Mouse (Mus musculus) lung, adult 18-20 months (tissue): ENCODE results near the gene Efnb2.

Source experiments
- DNase-seq, 2 experiments: peaks; one replicate each; pipeline ENCODE4 v3.0.0; 2022; ENCODE audit warnings: mixed read lengths in 2 of 2

Gene Efnb2

DNA sequence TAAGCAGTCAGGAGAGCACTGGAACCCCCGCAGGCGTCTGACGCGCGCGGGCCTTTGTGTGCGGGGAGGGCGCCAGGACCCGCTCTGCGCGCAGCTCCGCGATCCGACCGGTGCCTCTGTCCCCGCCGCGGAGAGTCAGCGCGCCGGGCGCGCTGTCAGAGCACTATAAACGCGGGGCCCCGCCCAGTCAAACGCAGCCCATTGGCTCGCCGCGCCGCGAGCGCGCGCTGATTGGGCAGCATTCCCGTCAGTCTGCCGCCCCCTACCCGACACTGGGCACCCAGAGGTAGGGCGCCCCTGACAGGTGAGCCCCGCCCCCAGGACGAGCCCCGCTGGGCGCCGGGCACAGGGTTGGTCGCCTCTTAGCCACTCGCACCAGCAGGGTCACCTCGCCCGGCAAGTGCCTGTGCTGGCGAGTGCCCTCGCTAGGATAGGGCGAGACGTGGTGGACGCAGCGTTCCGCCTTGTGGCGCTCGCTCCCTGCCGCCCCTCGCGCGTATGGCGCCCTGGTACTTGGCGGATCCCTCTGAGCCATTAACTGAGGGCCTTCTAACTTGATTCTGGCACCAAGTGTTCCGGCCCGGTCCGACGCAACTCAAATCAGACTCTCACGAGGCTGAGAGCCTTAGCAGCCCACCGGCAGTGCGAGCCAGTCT, at the start of gene Efnb2:
Gene Efnb2 (minus strand): TSS at position 140 of the 656 bp plus-strand sequence.
- peak; percentile 95 for DNase-seq

DNA sequence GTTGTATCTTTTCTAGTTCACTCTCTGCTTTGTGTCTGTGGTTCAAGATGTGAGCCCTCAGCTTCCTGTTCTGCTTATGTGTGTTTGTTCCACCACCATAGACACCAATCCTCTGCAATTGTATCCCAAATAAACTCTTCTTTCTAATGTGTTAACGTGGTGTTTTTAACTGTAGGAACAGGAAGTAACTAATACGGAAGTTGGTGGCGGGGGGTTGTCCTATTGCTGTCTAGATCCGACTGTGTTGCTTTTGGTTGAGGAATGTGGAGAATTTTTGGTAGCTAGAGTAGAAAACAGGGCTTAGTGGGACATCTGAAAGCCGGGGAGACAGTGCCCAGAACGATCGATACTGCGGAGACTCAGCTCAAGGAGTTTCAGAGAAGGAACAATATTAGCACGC, 43.8 kb upstream of the Efnb2 start:
- DNase-seq = no peak

- DNase-seq = no peak
Measured at GRCm38 (mm10) chr8:8703668-8704067, 42.6 kb upstream of the Efnb2 start.

- no peak for DNase-seq
Measured at GRCm38 (mm10) chr8:8700821-8701220, 39.8 kb upstream of the Efnb2 start.

GRCm38 (mm10) chr8:8700229-8700628, 39.2 kb upstream of the Efnb2 start:
- DNase-seq = no peak

DNA sequence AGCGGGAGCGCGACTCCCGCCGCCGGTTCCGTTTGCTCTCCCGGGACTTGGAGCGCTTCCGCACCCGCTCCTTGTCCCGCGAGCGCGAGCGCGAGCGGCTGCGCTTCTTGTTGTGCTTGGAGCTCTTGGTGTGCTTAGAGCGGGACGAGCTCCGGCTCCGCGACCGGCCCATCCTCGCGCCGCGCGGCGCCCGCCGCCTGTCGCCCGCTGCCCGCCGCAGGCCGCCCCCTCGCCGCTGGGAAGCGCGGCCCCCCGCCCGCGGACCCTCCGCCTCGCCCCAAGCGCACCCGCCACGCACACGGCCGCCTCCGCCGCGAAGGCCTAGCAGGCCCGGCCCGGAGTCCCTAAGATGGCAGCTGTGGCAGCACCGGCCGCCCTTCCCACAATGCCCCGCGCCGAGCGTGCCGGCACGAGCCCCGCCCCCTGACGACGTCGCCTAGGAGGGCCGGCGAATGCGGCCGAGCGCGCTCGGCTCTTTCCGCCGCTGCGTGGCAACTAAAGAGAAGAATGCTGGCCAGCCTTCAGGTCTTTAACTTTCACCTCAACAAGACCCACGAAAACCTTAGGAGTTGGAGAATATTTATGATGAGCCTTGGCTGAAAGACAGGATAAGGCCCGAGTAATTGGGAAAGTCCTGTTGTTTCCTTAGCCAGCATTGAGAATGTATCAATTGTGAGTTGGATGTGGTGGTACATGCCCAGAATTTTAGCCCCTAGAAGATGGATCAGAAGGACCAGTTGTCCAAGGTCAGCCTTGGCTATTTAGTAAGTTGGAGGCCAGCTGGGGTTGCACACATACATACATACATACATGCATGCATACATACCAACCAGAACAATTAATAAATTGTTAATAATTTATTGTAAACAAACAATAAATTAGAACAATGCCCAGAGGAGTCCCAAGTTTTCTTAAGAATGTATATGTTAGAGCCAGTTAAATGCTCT, 29.4 kb upstream of the Efnb2 start, which contains the start of gene Arglu1:
Gene Arglu1 (minus strand): TSS at position 376 of the 947 bp plus-strand sequence.
- DNase-seq = peak; percentile 94 to 96

DNA sequence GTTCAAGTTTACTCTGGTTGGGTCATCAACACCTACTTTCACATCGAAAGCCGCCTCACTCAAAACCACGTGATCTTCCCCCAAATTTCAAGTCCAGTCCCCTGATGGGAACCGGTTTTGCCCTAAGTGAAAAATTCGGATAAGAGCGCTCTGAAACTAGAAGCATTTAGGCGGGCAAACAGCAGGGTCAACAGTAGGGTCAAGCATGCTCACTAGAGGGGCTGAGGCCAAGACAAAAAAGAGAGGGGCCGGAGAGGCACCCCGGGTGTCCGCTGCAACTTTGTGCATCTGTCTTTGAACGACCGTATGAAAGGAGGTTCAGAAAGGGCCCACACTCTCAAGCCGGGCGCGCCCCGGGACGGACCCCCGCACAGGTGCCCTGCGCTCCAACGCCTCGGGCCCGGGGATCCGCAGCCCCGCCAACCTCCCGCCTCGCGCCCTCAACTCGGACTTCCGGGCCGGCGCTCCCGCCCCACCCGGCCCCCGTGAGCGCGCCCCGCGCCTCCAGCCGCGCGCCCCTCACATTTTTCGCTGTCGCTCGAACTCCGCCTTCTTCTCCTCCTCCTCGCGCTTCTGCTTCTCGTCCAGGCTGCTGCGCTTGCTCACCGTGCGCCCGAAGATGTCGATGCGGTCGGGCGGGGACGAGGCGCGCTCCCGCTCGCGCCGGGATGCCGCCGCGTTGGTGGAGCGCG, 28.6 kb upstream of the Efnb2 start:
- peak; percentile 71 to 72 for DNase-seq

- no peak for DNase-seq
Measured at GRCm38 (mm10) chr8:8688823-8689453, 27.9 kb upstream of the Efnb2 start.

- DNase-seq = no peak
Measured at GRCm38 (mm10) chr8:8685517-8685916, 24.5 kb upstream of the Efnb2 start.

- no peak for DNase-seq
Measured at GRCm38 (mm10) chr8:8682697-8683096, 21.7 kb upstream of the Efnb2 start.

- no peak for DNase-seq
Measured at GRCm38 (mm10) chr8:8678236-8678635, 17.2 kb upstream of the Efnb2 start.

- no peak for DNase-seq
Measured at GRCm38 (mm10) chr8:8674864-8675263, 13.8 kb upstream of the Efnb2 start.

- peak; percentile 88 to 90 for DNase-seq
Measured at GRCm38 (mm10) chr8:8661759-8662138, 707 bp upstream of the Efnb2 start.

DNA sequence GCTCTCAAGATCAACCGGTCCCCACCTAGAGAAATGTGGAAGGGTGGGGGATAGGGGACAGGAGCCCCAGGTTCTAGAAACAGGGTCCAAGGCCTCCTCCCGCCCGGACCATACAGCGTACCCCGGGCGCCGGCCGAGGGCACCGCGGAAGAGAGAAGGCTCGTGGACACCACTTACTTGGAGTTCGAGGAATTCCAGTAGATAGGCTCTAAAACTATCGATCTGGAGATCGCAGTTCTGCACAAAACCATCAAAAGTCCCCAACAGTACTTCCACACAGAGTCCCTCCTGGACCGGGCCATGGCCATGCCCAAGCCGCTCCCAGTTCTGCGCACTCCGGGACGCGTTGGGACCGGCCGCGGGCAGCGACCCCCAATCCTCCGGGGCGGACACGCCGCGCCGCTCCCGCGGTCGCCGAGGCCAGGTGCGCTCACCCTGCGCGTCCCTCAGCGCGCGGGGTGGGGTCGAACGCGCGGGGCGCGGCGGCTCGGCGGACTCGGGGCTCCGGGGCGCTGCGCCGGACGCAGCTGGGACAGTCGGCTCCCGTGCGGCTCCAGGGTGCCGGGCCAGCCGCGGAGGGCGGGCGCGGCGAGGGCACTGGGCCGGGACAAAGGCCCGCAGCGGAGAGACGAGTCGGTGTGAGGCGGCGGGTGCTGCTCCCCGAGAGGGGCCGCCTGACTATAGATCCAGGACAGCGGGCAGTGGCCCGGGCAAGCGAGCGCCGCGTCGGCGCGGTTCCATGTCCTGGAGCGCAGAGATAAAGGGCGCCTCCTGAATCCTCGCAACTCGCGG, 539 bp downstream of the Efnb2 start:
- no peak for DNase-seq

- DNase-seq = peak; percentile 15 to 21
Measured at GRCm38 (mm10) chr8:8659503-8660306, 1.3 kb downstream of the Efnb2 start.

- DNase-seq = peak; percentile 83 to 88
Measured at GRCm38 (mm10) chr8:8658426-8659224, 2.4 kb downstream of the Efnb2 start.

GRCm38 (mm10) chr8:8657692-8658355, 3.2 kb downstream of the Efnb2 start:
- no peak for DNase-seq

- DNase-seq = no peak
Measured at GRCm38 (mm10) chr8:8656578-8657441, 4.2 kb downstream of the Efnb2 start.
